ENCODE assay signal across 8 mouse cellular contexts in the genomic region with DNA sequence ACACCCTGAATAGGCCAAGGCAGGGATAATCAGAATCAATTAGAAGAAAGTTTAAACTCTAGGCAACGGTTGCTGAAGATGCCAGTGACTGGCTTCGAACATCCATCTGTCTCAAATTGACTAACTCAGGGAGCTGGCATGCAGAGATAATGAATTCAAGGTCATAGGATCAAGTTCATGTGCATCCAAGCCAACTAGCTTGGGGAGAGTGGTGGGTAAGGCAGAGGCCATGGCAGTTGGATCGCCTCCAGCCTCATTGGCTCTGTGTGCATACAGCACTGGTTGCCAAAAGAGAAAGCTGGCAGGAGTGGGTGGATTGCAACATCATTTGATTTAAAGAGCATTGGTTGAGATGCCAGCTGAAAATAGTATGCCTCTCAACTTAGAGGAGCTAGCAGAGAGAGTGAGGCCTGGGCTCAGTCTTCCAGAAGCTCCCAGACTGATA.
DNase-seq lines count a peak whose midpoint lies in the region.

No protein-coding gene starts in this region.

- DNase-seq in cerebellum, postnatal 10 days: peak; percentile 87 to 94
- DNase-seq in cerebellum, adult 11-12 months: no peak
- DNase-seq in 3T3-L1 (ENCODE audit: low read depth, low spot score): peak; percentile 64
- DNase-seq in frontal cortex, adult 2 months (ENCODE audit: extremely low spot score in 1 of 2, low spot score in 1 of 2): peak; percentile 65 to 76
- peak; percentile 44 to 78 for DNase-seq in kidney, adult 8-10 months
- DNase-seq in lung, adult 18-20 months: peak; percentile 65 to 70
- peak; percentile 79 to 80 for DNase-seq in right cerebral cortex, postnatal 10 days (ENCODE audit: low spot score in 2 of 2)
- DNase-seq in thymus, postnatal 36 days: no peak

Comparison
In these comparisons a context has a peak if more than half of its experiments do, and no peak if none do; other contexts are left out.
1. DNase-seq: peak in cerebellum, postnatal 10 days (2 of 2), 3T3-L1 (single experiment), frontal cortex, adult 2 months (2 of 2), kidney, adult 8-10 months (2 of 2), lung, adult 18-20 months (2 of 2) and right cerebral cortex, postnatal 10 days (2 of 2); none in cerebellum, adult 11-12 months (single experiment) and thymus, postnatal 36 days (0 of 2).